Mouse (Mus musculus) cerebellum, adult 2 months (tissue): Measurements from ENCODE around the gene Zfp219. TPM values are rescaled to one million over a fixed set of nuclear protein-coding genes. Genes with fewer than 3 reads are reported as not detected.

Experiments
- DNase-seq, 2 experiments: peaks; one replicate each; pipeline ENCODE4 v3.0.0; 2021
- H3K27ac ChIP-seq: fragments of 200-500 bp; 2 replicates; pipeline ENCODE4 v1.5.1; 2012; ENCODE audit warnings: low read length, control low read depth, inconsistent platforms; ENCODE audit not compliant: insufficient read depth
- H3K27me3 ChIP-seq: fragments of 200-500 bp; 2 replicates; pipeline ENCODE4 v1.6.1; 2012; ENCODE audit warnings: inconsistent platforms, mild to moderate bottlenecking, low read length, moderate library complexity; ENCODE audit not compliant: control insufficient read depth, insufficient read depth
- H3K4me1 ChIP-seq: fragments of 200-500 bp; 2 replicates; pipeline ENCODE4 v1.6.1; 2011; ENCODE audit warnings: low read length; ENCODE audit not compliant: control insufficient read depth, insufficient read depth
- H3K4me3 ChIP-seq: fragments of 200-500 bp; replicated peaks from 2 replicates; pipeline ENCODE3; 2011; ENCODE audit warnings: mild to moderate bottlenecking, low read depth, low read length, control low read depth; ENCODE audit not compliant: insufficient read depth
- CTCF ChIP-seq: fragments of 200-500 bp; IDR thresholded peaks from 2 replicates; pipeline ENCODE4 v1.5.1; 2011; ENCODE audit warnings: low read depth, mild to moderate bottlenecking, control low read depth, low read length, moderate library complexity, borderline replicate concordance; ENCODE audit not compliant: insufficient read depth
- POLR2A ChIP-seq: fragments of 200-500 bp; IDR thresholded peaks from 2 replicates; pipeline ENCODE4 v1.6.1; 2011; ENCODE audit warnings: low read length, control low read depth, borderline replicate concordance; ENCODE audit not compliant: insufficient read depth
- WGBS: fragments of 180-500 bp; shearing (Covaris S2); methylation state at CpG from one replicate; pipeline ENCODE4 v1.1.7; 2018; 5-methylcytosine and 5-hydroxymethylcytosine counted together
- polyA plus RNA-seq: library from polyadenylated mRNA; depleted of rRNA; stranded (reverse); fragments of >200 nt; gene quantifications from 2 replicates; pipeline ENCODE4 v1.2.3, GENCODE M21; 2012

The Zfp219 gene
- polyA plus RNA-seq, 1 experiment: 184 TPM

DNA sequence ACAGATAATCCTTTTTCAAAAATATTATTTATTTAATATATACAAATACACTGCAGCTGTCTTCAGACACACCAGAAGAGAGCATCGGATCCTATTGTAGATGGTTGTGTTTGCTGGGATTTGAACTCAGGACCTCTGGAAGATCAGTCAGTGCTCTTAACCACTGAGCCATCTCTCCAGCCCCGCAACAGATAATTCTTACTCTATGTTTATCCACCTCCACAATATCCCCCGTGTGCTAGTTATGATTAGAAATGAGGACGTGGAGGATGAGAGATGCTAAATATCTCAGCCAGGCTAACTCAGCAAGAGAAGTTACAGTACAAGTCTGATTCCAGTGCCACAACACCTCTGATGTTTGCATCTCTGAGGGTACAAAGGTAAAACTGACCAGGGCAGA is 26.1 kb downstream of the Zfp219 start:
- no peaks in the 10 kb centered on the region for H3K27me3 ChIP-seq
- TF ChIP-seq POLR2A (no peak), CTCF (no peak)
- no peak overlapping the region for H3K27ac ChIP-seq
- H3K4me3 ChIP-seq: no peak overlapping the region
- 95% methylated on average over 4 of the region's 4 CpGs for WGBS
- DNase-seq: no peak
- H3K4me1 ChIP-seq: no peaks in the 10 kb centered on the region

DNA sequence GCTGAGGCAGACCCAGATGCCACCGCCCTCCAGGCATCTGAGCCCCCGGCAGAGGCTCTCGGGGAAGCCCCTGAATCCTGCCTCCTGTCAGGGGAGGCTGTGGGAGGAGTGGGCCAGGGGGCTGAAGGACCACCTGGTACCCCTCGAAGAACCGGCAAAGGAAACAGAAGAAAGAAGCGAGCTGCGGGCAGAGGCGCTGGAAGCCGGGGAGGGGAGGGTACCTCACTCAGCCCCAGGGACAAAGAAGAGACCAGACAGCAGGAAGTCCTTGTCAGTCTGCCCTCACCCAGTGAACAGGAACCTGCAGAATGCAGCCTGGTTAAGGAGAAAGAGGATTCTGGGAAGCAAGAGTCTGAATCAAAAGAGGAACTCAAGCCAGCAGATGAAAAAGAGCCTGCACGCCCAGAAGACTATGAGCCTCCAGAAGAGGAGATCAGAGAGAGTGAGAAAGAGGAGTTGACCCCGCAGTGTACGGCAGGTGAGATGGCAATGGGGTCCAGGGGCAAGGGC is 31.0 kb downstream of the Zfp219 start:
- Histone ChIP-seq H3K27ac (no peak overlapping the region), H3K4me1 (no peaks in the 10 kb centered on the region), H3K4me3 (no peak overlapping the region), H3K27me3 (no peaks in the 10 kb centered on the region)
- no peak for TF ChIP-seq POLR2A
- TF ChIP-seq CTCF: no peak
- WGBS: 71% methylated on average over 12 of the region's 12 CpGs
- no peak for DNase-seq

DNA sequence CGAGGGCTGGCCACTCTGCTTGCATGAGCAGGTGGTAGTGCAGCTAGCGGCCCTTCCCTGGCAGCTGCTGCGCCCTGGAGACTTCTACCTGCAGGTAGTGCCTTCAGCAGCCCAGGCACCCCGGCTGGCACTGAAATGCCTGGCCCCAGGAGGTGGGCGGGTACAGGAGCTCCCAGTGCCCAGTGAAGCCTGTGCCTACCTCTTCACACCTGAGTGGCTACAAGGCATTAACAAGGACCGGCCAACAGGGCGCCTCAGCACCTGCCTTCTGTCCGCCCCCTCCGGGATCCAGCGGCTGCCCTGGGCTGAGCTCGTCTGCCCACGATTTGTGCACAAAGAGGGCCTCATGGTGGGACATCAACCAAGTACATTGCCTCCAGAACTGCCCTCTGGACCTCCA is 31.8 kb downstream of the Zfp219 start:
- no peak for DNase-seq
- H3K4me1 ChIP-seq: no peaks in the 10 kb centered on the region
- no peak overlapping the region for H3K4me3 ChIP-seq
- WGBS: 67% methylated on average over 12 of the region's 12 CpGs
- no peak overlapping the region for H3K27ac ChIP-seq
- no peaks in the 10 kb centered on the region for H3K27me3 ChIP-seq
- TF ChIP-seq POLR2A (no peak), CTCF (no peak)

- Histone ChIP-seq H3K27me3 (no peaks in the 10 kb centered on the region), H3K4me3 (no peak overlapping the region), H3K27ac (no peak overlapping the region), H3K4me1 (no peaks in the 10 kb centered on the region)
- WGBS: 74% methylated on average over 6 of the region's 6 CpGs
- no peak for TF ChIP-seq CTCF
- no peak for TF ChIP-seq POLR2A
- DNase-seq: no peak
These were observed 33.4 kb downstream of the Zfp219 start for GRCm38 (mm10) chr14:51987177-51987576.

- no peaks in the 10 kb centered on the region for H3K4me1 ChIP-seq
- H3K27ac ChIP-seq: no peak overlapping the region
- peak overlapping the region; percentile 88 for H3K4me3 ChIP-seq
- WGBS: 40% methylated on average over 7 of the region's 7 CpGs
- DNase-seq: no peak
- TF ChIP-seq CTCF: no peak
- TF ChIP-seq POLR2A: no peak
- no peaks in the 10 kb centered on the region for H3K27me3 ChIP-seq
These were observed 34.4 kb downstream of the Zfp219 start for GRCm38 (mm10) chr14:51986153-51986505.

DNA sequence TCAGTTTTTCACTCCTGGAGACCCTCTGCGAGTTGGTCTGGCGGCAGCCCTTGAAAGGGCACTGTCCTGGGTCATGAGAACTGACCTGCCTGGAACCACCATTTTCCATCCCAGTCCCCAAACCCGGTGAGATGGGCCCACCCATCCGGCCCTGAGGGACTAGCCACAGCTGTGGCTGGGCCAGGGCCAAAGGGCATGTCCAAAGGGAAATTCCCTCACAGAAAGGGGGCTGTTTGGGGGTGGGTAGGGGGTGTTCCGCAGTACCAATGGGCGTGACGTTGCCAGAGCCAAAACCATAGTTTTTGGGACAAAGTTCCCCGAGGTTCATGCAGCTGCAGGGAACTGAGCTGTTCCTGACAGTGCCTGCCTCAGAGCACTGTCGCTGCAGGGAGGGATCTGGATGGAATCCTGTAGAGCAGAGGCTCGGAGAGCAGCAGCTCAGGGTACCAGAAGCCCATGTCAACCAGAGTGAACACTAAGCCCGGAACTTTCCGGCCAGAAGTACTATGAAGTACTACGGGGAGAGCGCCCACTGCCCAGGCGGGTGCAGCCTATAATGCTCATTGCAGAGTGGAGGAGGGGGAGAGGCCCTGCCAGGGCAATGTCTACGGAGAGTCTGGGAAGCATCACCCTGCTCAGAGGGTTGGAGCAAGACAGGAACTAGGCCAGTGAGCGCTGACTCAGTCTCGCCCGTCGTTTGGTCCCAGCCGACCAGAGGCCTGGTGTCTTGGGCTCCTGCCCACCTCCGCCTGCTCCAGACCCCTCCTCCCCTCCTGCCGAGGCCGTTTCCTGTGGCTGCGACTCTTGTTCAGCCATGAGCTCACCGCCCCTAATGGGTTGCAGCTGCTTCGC is 35.0 kb downstream of the Zfp219 start:
- no peaks in the 10 kb centered on the region for H3K27me3 ChIP-seq
- peak; percentile 66 to 75 for DNase-seq
- WGBS: 7% methylated on average over 27 of the region's 27 CpGs
- H3K4me3 ChIP-seq: peak overlapping the region; percentile 88
- H3K27ac ChIP-seq: peak overlapping the region; percentile 56
- H3K4me1 ChIP-seq: no peaks in the 10 kb centered on the region
- TF ChIP-seq POLR2A (no peak), CTCF (no peak)

GRCm38 (mm10) chr14:51984247-51985231 is 36.0 kb downstream of the Zfp219 start, which contains the start of gene Arhgef40:
Gene Arhgef40 (plus strand): TSS chr14:51984719.
- no peak for TF ChIP-seq POLR2A
- TF ChIP-seq CTCF: no peak
- DNase-seq: peak; percentile 66 to 72
- Histone ChIP-seq H3K27me3 (no peaks in the 10 kb centered on the region), H3K4me1 (no peaks in the 10 kb centered on the region), H3K4me3 (peak within 1 kb of the TSS; percentile 88), H3K27ac (peak within 1 kb of the TSS; percentile 56)
- WGBS: 1% methylated on average over 60 of the region's 74 CpGs

- H3K27ac ChIP-seq: no peak overlapping the region
- no peaks in the 10 kb centered on the region for H3K27me3 ChIP-seq
- TF ChIP-seq POLR2A: no peak
- TF ChIP-seq CTCF: no peak
- no peaks in the 10 kb centered on the region for H3K4me1 ChIP-seq
- 54% methylated on average over 10 of the region's 10 CpGs for WGBS
- H3K4me3 ChIP-seq: peak overlapping the region; percentile 88
- DNase-seq: no peak
These were observed 36.7 kb downstream of the Zfp219 start for GRCm38 (mm10) chr14:51983855-51984246.
